Mouse (Mus musculus): ENCODE measurements around the gene Zp1.

Gene Zp1

DNA sequence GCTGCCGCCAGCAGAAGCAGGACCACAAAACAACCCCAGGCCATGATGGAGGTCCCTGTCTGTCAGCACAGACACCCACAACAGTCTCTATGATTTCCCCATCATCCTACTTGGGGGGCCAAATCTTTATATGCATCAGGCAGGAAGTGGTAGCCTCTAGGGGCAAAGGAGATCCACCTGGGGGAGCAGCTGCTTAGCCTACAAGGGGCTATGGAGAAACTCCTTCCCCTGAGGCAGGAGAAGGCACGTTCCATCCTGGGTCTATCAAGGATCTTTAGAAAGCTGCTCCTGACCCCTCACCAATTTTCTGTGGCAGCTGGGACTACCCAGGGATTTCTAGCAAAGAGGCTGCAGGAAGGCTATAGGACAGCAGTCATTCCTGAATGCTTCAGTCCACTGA lies at the start of gene Zp1:
Gene Zp1, minus strand, starts transcription at position 101 of the 400 bp plus-strand sequence.
- TF ChIP-seq GATA4 (IDR thresholded peaks at IDR 0.05; ENCODE audit: insufficient replicate concordance, low read length), result no peak

DNA sequence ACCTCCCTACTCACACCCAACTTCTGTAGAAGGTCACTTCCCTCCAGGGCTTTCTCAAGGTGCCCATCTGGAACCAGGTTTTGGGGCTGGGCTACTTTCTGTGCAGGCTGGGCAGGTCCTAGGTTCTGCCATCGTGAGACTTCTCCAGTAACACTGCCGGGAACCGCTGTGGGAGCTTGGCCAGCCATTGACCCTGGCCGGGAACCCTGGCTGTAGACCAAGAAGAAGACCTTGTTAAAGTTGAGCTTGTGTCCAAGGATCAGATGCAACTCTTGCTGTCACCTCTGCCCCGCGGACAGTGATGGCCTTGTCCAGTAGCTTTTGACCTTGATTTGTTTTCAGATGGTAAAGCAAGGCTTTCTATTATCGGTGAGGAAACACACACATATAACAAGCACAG lies 48.1 kb upstream of the Zp1 start:
- TF ChIP-seq GATA4 (IDR thresholded peaks at IDR 0.05; ENCODE audit: insufficient replicate concordance, low read length), result no peak

DNA sequence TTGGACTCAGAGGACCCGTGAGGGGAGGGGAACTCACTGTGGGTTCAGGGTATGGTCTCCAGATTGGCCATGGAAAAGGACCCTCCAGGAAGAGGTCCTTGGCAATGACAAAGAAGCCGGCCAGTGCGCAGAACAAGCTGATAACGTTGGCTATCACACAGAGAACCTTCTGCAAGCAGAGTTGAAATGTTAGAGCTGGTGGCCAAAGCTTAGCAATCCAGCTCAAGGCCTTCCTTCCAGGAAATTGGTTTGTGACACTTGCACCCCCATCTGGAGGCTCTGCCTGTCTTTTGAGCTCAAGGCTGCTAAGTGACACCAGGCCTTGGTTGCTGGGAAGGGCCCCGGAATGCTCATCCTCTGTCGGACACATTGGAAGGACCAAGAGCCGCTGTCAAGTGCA lies 45.3 kb upstream of the Zp1 start:
- no peak for TF ChIP-seq GATA4 (IDR thresholded peaks at IDR 0.05; ENCODE audit: insufficient replicate concordance, low read length)

DNA sequence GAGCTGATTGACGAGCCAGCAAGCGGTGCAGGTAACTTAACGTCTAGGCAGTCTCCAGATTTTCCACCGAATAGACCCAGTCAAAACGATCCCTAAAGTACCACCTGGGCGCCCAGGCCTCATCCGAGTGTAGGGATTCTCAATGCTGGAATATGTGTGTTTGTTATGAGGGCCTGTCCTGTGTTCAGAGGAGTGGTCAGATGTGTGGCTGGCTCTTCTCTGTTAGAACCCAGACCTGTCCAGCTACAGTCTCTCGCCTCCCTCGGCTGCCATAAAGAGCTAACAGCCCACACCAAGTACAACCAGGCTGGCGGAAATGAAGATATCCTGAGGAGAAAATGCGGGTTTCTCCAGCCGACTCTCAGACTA lies 39.5 kb upstream of the Zp1 start:
- TF ChIP-seq GATA4 (IDR thresholded peaks at IDR 0.05; ENCODE audit: insufficient replicate concordance, low read length), result no peak

DNA sequence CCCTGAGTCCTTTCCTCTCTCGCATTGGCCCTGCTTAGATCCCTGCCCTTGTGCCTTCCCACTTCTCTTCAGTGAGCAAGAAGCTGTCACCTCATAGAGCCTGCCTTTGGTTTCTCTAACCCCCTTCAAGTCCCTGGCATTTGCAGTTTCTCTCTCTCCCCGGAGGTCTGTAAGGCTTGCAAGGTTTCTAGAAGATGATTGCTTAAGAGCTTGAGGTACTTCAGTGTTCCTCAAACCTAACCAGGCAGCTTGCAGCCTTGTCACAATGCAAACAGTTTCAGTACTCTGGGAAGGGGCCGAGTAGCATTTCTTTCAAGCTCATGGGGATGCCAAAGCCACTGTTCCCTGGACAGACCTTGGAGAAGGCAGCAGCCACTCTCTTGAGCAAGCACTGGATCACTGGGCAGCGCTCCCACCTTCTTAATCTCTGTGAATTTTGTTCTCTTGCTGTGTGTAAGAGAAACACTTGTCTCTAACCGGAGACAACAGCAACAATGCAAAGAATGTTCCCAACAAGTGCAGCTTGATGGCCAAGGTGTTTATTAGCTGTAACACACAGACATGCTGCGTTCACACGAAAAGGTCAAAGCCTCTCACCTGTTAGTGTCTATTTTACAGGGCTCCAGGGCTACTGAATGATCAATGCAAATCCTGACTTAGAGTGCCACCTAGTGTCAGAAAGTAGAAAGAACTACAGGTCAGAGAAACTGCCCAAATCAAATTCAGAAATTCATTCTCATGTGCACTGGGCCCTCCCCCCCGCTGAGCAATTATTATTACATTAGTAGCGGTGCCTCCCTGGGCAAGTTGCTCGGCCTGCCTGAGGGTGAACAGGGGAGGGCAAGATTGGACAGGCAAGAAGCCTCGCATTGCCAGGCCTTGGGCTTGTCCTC lies 38.9 kb upstream of the Zp1 start:
- no peak for TF ChIP-seq GATA4 (IDR thresholded peaks at IDR 0.05; ENCODE audit: insufficient replicate concordance, low read length)

DNA sequence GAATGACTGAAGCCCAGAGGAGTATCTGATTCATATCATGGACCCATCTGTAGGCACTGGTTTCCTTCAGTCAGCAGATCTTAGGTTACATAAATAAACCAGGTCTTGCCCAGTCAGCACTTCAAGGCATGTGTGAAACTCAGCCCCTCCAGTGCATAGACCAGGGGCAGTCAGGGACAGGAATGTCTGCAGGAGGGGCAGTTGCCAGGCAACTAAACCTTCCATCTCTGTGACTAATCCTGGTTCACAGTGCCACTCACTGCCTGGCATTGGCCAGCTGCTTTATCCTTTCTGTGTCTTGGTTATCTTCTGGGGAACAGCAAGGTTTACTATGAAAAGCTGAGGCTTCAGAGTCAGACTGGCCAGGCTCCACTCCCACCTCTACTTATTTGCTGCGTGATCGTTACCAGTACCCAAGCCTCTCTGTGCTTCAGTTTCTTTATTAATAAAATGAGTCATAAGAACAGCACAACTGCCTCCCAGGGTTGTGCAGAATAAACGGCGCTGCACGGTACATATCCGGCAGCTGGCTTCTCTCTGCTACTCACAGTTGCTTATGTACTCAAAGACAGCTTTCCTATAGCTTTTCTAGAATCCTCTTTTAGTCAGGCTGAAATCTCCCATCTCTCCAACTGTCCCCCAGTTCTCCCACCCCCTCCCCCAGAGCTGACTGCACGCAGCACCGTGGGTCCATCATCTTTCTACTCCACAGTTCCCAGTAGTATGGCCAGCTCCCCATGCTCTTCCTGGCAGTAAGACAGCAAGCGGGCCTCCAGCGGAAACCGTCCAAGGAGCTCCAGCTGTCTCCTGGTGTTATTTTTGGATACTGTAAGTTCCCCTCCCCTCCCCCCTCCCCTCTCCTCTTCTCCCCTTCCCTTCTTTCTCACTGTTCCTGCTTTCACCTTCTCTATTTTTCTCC lies 31.8 kb upstream of the Zp1 start:
- TF ChIP-seq GATA4 (IDR thresholded peaks at IDR 0.05; ENCODE audit: insufficient replicate concordance, low read length), result no peak

DNA sequence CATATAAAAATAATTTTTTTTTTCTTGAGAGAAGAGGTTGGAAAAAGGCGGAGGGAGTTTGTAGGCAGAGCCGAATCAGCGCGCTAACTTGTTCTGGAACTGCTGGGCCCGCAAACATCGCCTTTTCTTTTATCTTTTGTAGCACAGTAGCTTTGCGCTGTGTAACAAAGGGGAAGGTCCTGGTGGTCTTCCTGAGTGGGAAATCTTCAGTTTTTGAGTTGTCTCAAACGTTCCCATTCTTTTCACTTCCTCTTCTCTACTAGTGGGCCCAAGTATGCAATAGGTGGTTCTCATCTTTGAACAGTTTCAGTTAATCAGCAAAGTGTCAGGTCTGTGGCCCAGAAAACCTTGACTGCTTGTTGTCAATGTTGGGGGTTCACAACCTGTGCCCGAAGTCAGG lies 29.1 kb upstream of the Zp1 start:
- no peak for TF ChIP-seq GATA4 (IDR thresholded peaks at IDR 0.05; ENCODE audit: insufficient replicate concordance, low read length)

DNA sequence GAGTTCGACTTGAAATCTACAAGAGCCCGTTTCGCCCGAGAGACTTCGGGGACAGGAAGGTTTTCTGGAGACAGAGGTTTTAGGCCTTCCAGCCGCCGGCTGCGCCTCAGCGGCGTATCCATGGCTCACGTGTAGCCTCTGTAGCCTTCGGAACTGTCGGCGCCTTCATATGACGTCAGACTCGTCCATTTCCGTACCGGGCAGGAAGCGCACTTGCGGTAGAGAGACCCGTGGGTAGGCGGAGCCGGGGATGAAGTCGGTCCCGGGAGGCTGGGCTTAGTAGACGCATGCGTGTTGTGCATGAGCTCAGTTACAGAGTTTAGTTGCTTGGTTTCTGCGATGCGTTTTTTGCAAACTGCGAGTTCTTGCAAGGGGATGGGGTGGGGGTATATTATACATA lies 28.7 kb upstream of the Zp1 start, which contains the start of gene Ccdc86:
Gene Ccdc86, minus strand, starts transcription at position 155 of the 400 bp plus-strand sequence.
- TF ChIP-seq GATA4 (IDR thresholded peaks at IDR 0.05; ENCODE audit: insufficient replicate concordance, low read length), result peak; percentile 9; the same call in 1 of the 2 replicates

DNA sequence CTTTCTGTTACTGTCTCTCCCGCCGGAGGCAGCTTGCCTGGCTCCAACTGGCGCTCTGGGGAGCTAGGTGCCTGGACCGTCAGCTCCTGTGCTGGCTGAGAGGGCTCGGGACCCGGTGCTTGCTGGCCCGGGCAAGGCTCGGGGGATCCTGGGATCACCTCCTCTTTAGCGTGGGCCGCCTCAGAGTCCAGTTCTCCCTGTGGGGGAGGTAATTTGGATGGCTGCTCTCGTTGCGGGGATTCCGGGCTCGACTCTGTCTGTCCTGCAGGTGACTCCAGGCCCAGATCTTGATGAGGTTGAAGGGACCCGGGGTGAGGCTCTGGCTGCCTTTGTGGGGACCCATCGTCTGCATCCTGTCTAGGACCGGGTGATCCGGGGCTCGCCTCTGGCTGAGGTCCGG lies 28.0 kb upstream of the Zp1 start:
- TF ChIP-seq GATA4 (IDR thresholded peaks at IDR 0.05; ENCODE audit: insufficient replicate concordance, low read length), result no peak

DNA sequence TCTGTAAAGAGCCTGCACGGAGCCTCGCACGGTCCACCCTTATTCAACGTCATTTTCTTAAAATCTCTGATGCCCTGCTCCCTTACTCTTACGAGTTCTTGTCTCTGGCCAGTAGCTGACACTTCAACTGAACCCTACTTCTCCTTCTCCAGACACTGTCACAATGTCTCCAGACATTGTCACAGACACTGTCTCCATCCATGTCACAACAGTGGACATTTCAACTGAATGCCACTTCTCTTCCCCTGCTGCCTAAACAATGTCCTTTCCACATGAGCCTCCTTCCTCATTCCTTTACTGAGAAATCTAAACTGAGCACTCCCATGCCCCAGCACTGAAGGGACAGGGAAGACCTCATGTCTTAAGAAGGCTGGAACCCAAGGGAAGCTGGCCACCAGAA lies 26.8 kb upstream of the Zp1 start:
- no peak for TF ChIP-seq GATA4 (IDR thresholded peaks at IDR 0.05; ENCODE audit: insufficient replicate concordance, low read length)

DNA sequence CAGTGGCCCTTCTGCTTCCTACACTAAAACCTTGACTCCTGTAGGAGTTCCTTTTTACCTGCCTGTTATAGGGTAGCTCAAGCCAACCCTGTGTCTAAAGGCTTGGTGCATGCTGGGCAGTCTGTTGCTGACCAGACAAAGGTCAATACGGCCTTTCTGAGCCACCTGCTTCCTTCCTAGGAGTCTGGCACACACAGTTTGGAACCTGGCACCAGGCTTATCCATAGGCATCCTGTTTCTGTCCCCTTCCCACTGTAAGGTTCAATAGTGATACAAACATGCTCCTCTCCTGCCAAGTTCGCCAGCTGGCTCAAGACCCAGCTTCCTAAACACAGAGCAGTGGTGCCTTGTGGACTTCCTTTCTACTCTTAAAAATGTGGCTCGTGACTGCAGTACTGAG lies 26.1 kb upstream of the Zp1 start:
- no peak for TF ChIP-seq GATA4 (IDR thresholded peaks at IDR 0.05; ENCODE audit: insufficient replicate concordance, low read length)

DNA sequence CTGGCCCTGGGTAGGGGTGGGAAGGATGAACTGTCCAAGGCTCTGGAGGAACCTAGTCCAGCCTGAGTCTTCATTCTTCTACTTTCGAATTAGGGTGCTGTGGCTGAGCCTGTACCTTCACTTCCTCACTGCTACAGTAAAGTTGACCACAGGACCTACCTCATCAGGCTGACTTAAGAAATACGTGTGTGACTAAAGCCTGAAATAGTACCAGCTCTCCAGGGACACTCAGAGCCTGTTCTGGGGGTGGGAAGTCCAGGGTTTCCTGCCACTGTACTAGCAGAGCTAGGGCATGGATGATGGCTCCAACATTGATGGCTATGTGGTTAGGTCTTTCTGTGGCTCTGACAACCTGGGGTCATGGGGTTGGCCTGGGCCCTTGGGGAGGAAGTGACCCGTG lies 23.5 kb upstream of the Zp1 start:
- no peak for TF ChIP-seq GATA4 (IDR thresholded peaks at IDR 0.05; ENCODE audit: insufficient replicate concordance, low read length)

DNA sequence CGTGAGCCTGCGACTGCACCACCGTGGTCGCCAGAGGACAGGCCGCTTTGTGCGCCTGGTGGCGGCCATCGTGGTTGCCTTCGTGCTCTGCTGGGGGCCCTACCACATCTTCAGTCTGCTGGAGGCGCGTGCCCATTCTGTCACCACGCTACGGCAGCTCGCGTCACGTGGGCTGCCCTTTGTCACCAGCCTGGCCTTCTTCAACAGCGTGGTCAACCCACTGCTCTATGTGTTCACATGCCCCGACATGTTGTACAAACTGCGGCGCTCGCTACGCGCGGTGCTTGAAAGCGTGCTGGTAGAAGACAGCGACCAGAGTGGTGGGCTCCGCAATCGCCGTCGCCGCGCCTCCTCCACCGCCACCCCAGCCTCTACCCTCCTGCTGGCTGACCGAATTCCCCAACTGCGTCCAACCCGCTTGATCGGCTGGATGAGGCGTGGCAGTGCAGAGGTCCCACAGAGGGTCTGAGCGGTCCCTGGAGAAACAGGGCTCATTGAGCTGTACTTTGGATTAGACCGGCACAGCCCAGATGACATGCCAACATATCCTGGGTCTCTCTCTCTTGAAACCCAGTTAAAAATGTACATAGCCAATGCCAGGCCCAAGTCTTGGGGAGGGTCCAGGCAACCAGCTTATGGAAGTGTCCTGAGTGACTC lies 20.5 kb upstream of the Zp1 start:
- TF ChIP-seq GATA4 (IDR thresholded peaks at IDR 0.05; ENCODE audit: insufficient replicate concordance, low read length), result no peak

DNA sequence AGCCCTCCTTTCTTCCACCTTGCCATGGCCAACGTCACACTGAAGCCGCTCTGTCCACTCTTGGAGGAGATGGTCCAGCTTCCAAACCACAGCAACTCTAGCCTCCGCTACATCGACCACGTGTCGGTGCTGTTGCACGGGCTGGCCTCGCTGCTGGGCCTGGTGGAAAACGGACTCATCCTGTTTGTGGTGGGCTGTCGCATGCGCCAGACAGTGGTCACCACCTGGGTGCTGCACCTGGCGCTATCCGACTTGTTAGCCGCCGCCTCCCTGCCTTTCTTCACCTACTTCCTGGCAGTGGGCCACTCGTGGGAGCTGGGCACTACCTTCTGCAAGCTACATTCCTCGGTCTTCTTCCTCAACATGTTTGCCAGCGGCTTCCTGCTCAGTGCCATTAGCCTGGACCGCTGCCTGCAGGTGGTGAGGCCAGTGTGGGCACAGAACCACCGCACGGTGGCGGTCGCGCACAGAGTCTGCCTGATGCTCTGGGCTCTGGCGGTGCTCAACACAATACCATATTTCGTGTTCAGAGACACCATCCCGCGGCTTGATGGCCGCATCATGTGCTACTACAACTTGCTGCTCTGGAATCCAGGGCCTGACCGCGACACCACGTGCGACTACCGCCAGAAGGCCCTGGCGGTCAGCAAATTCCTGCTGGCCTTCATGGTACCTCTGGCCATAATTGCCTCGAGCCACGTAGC lies 19.8 kb upstream of the Zp1 start:
- TF ChIP-seq GATA4 (IDR thresholded peaks at IDR 0.05; ENCODE audit: insufficient replicate concordance, low read length), result no peak

DNA sequence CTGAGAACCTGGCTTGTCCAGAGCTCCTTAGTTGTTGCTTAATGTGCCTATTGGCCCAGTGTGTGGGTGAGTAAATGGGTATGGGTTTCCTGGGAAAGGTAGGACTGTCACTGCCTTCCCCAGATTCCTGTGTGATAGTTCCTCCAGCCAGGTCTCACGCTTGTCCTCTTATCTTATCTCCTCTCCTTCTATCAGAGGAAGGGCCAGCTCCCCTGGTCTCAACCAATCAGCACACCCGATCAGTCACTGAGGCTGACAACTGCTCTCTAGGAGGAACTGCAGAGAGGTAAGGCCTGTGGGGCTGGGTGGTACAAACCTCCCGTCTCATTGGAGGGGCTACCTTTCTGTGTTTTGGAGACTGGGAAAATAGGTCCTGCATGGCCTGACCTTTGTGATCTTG lies 18.3 kb upstream of the Zp1 start:
- TF ChIP-seq GATA4 (IDR thresholded peaks at IDR 0.05; ENCODE audit: insufficient replicate concordance, low read length), result no peak

Measured in liver, adult (tissue).